Mouse (Mus musculus) layer of hippocampus, adult 8-10 months (tissue): ENCODE measurements around the gene Cox5b. TPM values are rescaled to one million over a fixed set of nuclear protein-coding genes. Genes with fewer than 3 reads are reported as not detected.
"Not testable (repeated sequence)": the region's sequence is repeated elsewhere in the genome, so short reads cannot be mapped to it uniquely, and the experiment has no call there.

Experiments used
- DNase-seq, 2 experiments: peaks; one replicate each; pipeline ENCODE4 v3.0.0; 2022; ENCODE audit warnings: low spot score in 2 of 2
- total RNA-seq, 4 experiments: library from RNA; stranded (reverse); gene quantifications; 2 replicates each; pipeline ENCODE4 v1.2.4; 2022

The Cox5b gene
- 100 to 1,000 TPM; 439 to 655 (median 576) TPM for total RNA-seq

GRCm38 (mm10) chr1:36691271-36692155 is at the start of gene Cox5b:
Cox5b (plus strand) TSS chr1:36691449.
- DNase-seq, result peak; percentile 95 to 97

GRCm38 (mm10) chr1:36643957-36644614 is 47.2 kb upstream of the Cox5b start:
- DNase-seq, result no peak

GRCm38 (mm10) chr1:36644615-36645007 is 46.6 kb upstream of the Cox5b start:
- no peak for DNase-seq

GRCm38 (mm10) chr1:36646285-36646684 is 45.0 kb upstream of the Cox5b start:
- DNase-seq, result no peak

- DNase-seq, result no peak
These were observed 43.6 kb upstream of the Cox5b start for GRCm38 (mm10) chr1:36647631-36648030.

GRCm38 (mm10) chr1:36655039-36655438 is 36.2 kb upstream of the Cox5b start:
- DNase-seq, result no peak

GRCm38 (mm10) chr1:36656233-36656632 is 35.0 kb upstream of the Cox5b start:
- DNase-seq, result no peak

GRCm38 (mm10) chr1:36657658-36658415 is 33.4 kb upstream of the Cox5b start:
- no peak for DNase-seq

- no peak for DNase-seq
These were observed 32.4 kb upstream of the Cox5b start for GRCm38 (mm10) chr1:36658621-36659399.

GRCm38 (mm10) chr1:36664457-36664856 is 26.8 kb upstream of the Cox5b start:
- DNase-seq, result no peak

GRCm38 (mm10) chr1:36665165-36665723 is 26.0 kb upstream of the Cox5b start:
- no peak for DNase-seq

- no peak for DNase-seq
These were observed 25.3 kb upstream of the Cox5b start for GRCm38 (mm10) chr1:36665934-36666333.

GRCm38 (mm10) chr1:36668007-36668406 is 23.2 kb upstream of the Cox5b start:
- DNase-seq, result not testable (repeated sequence)

- no peak for DNase-seq
These were observed 21.0 kb upstream of the Cox5b start for GRCm38 (mm10) chr1:36670256-36670655.

GRCm38 (mm10) chr1:36671260-36671659 is 20.0 kb upstream of the Cox5b start:
- no peak for DNase-seq

- no peak for DNase-seq
These were observed 18.4 kb upstream of the Cox5b start for GRCm38 (mm10) chr1:36672648-36673350.

- DNase-seq, result no peak
These were observed 16.3 kb upstream of the Cox5b start for GRCm38 (mm10) chr1:36674936-36675335.

GRCm38 (mm10) chr1:36680893-36681292 is 10.4 kb upstream of the Cox5b start:
- no peak for DNase-seq

GRCm38 (mm10) chr1:36682620-36683355 is 8.5 kb upstream of the Cox5b start, which contains the start of gene Fam178b:
Fam178b (minus strand) TSS chr1:36683183.
- no peak for DNase-seq
